Mouse (Mus musculus): ENCODE results near the gene Ctf2.

The Ctf2 gene

GRCm38 (mm10) chr7:127759716-127760115, 27.8 kb upstream of the Ctf2 start:
- DNase-seq, result no peak

- DNase-seq, result no peak
Measured at GRCm38 (mm10) chr7:127753741-127754140, 21.8 kb upstream of the Ctf2 start.

GRCm38 (mm10) chr7:127753158-127753557, 21.2 kb upstream of the Ctf2 start:
- DNase-seq, result no peak

- DNase-seq, result no peak
Measured at GRCm38 (mm10) chr7:127752069-127752468, 20.1 kb upstream of the Ctf2 start.

GRCm38 (mm10) chr7:127751619-127752018, 19.7 kb upstream of the Ctf2 start:
- no peak for DNase-seq

GRCm38 (mm10) chr7:127750131-127751127, 18.5 kb upstream of the Ctf2 start:
- peak in 1 of 2 experiments; percentile 39 for DNase-seq

GRCm38 (mm10) chr7:127748235-127748560, 16.2 kb upstream of the Ctf2 start:
- DNase-seq, result no peak

GRCm38 (mm10) chr7:127747559-127748234, 15.7 kb upstream of the Ctf2 start:
- no peak for DNase-seq

GRCm38 (mm10) chr7:127746494-127747491, 14.8 kb upstream of the Ctf2 start:
- peak in 1 of 2 experiments; percentile 30 for DNase-seq

GRCm38 (mm10) chr7:127745652-127746493, 13.9 kb upstream of the Ctf2 start:
- peak; percentile 97 to 99 for DNase-seq

GRCm38 (mm10) chr7:127745251-127745651, 13.3 kb upstream of the Ctf2 start:
- DNase-seq, result peak; percentile 94 to 97

- DNase-seq, result peak; percentile 84 to 92
Measured at GRCm38 (mm10) chr7:127744366-127745045, 12.5 kb upstream of the Ctf2 start, which contains the start of gene Fbxl19. Fbxl19 (plus strand) TSS chr7:127744543.

GRCm38 (mm10) chr7:127730170-127730569, 1.8 kb downstream of the Ctf2 start:
- no peak for DNase-seq

GRCm38 (mm10) chr7:127727898-127728297, 4.1 kb downstream of the Ctf2 start:
- no peak for DNase-seq

GRCm38 (mm10) chr7:127725924-127726323, 6.0 kb downstream of the Ctf2 start:
- no peak for DNase-seq

GRCm38 (mm10) chr7:127725490-127725889, 6.5 kb downstream of the Ctf2 start:
- DNase-seq, result no peak

- no peak for DNase-seq
Measured at GRCm38 (mm10) chr7:127719258-127719657, 12.7 kb downstream of the Ctf2 start.

GRCm38 (mm10) chr7:127718339-127718738, 13.6 kb downstream of the Ctf2 start:
- DNase-seq, result no peak

GRCm38 (mm10) chr7:127716992-127717391, 15.0 kb downstream of the Ctf2 start:
- DNase-seq, result peak; percentile 76 to 89

- DNase-seq, result no peak
Measured at GRCm38 (mm10) chr7:127714816-127715215, 17.1 kb downstream of the Ctf2 start.

Measured in kidney, postnatal 36 days (tissue).